Mouse (Mus musculus) liver, embryonic 16.5 days (tissue): Measurements from ENCODE around the gene Dnajc11. TPM values are rescaled to one million over a fixed set of nuclear protein-coding genes. Genes with fewer than 3 reads are reported as not detected.
A peak's percentile ranks its signal among the peaks of the same experiment; 100 is the strongest.

ENCODE experiments used
- ATAC-seq: fragments of 200-750 bp; cut with Nextera tagmentation; 2 replicates; pipeline ENCODE4 v1.8.0; 2017; ENCODE audit warnings: low read depth, mild to moderate bottlenecking, moderate number of reproducible peaks, moderate library complexity
- H3K27ac ChIP-seq: fragments of 300-500 bp; sonication (generic); 2 replicates; pipeline ENCODE4 v1.5.1; 2014; ENCODE audit warnings: mild to moderate bottlenecking, low read length
- H3K27me3 ChIP-seq: fragments of 300-500 bp; sonication (generic); 2 replicates; pipeline ENCODE4 v1.6.1; 2014; ENCODE audit warnings: low read depth, low read length, mixed read lengths; ENCODE audit not compliant: control insufficient read depth, insufficient read depth
- H3K36me3 ChIP-seq: fragments of 300-500 bp; sonication (generic); 2 replicates; pipeline ENCODE4 v1.6.1; 2014; ENCODE audit warnings: mild to moderate bottlenecking; ENCODE audit not compliant: control insufficient read depth, insufficient read depth
- H3K4me1 ChIP-seq: fragments of 300-500 bp; sonication (generic); 2 replicates; pipeline ENCODE4 v1.6.1; 2014; ENCODE audit warnings: low read depth, low read length, mixed read lengths; ENCODE audit not compliant: control insufficient read depth
- H3K4me2 ChIP-seq: fragments of 300-500 bp; sonication (generic); 2 replicates; pipeline ENCODE4 v1.6.1; 2014; ENCODE audit warnings: low read depth, low read length, mixed read lengths
- H3K4me3 ChIP-seq: fragments of 300-500 bp; sonication (generic); 2 replicates; pipeline ENCODE4 v1.5.1; 2014; ENCODE audit warnings: low read depth, mild to moderate bottlenecking, low read length
- H3K9ac ChIP-seq: fragments of 300-500 bp; sonication (generic); 2 replicates; pipeline ENCODE4 v1.6.1; 2014; ENCODE audit warnings: low read depth, low read length
- H3K9me3 ChIP-seq: fragments of 300-500 bp; sonication (generic); replicated peaks from 2 replicates; pipeline ENCODE4 v1.6.1; 2016; ENCODE audit warnings: low read length; ENCODE audit not compliant: control insufficient read depth
- WGBS: fragments of 180-500 bp; shearing (Covaris S2); extraction: QIAGEN DNeasy Blood & Tissue Kit; methylation state at CpG from one replicate; pipeline ENCODE4 v1.1.7; 2014; ENCODE audit not compliant: insufficient replicate concordance; 5-methylcytosine and 5-hydroxymethylcytosine counted together
- polyA plus RNA-seq: library from polyadenylated mRNA; unstranded; fragments of >200 nt; fragmentation: Nextera tagmentation; extraction: Ambion mirVana; gene quantifications from 2 replicates; pipeline ENCODE4 v1.2.1, GENCODE M21; 2015

Dnajc11 gene
- polyA plus RNA-seq, 1 experiment from 2014 or later: 44.0 TPM

DNA sequence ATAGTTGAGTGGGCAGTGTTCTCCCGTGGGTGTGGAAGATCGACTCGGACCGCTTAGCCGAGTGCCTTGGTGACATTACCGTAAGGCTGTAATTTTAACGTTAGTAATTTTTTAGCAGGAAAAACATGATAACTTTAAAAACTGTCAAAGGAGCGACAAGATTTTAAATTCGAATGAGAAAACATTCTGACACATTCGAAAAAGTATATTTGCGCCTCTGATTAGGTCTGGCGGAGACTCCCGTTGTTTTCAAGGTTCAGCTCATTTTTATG, 63.4 kb downstream of the Dnajc11 start:
- peaks cover 5% of the 10 kb centered on the region for H3K36me3 ChIP-seq
- H3K4me2 ChIP-seq: peak overlapping the region; percentile 63
- peaks cover 32% of the 10 kb centered on the region for H3K4me1 ChIP-seq
- H3K4me3 ChIP-seq: peak overlapping the region; percentile 92
- peaks cover 33% of the 10 kb centered on the region for H3K27me3 ChIP-seq
- ATAC-seq: no peak
- 2% methylated on average over 13 of the region's 13 CpGs for WGBS
- H3K9ac ChIP-seq: peak overlapping the region; percentile 95
- peak overlapping the region; percentile 97 for H3K27ac ChIP-seq
- no peaks in the 10 kb centered on the region for H3K9me3 ChIP-seq

DNA sequence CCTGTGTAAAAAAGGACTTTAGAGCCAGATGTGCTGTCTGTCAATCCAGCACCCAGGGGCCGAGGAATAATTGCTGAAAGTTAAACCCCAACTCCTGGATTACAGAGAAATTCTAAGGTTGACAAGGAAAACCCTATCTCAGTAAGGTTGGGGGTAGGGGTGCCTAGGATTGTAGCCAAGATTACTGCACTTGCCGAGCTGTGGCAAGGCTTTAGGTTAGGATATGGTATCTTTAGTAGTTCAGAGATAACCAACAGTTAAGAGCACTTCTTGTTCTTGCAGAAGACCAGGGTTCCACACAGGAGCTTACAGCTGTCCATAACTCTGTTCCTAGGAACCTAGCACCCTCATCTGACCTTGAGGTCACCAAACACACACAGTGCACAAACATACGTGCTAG, 64.2 kb downstream of the Dnajc11 start:
- 40% methylated on average over 3 of the region's 3 CpGs for WGBS
- no peaks in the 10 kb centered on the region for H3K9me3 ChIP-seq

DNA sequence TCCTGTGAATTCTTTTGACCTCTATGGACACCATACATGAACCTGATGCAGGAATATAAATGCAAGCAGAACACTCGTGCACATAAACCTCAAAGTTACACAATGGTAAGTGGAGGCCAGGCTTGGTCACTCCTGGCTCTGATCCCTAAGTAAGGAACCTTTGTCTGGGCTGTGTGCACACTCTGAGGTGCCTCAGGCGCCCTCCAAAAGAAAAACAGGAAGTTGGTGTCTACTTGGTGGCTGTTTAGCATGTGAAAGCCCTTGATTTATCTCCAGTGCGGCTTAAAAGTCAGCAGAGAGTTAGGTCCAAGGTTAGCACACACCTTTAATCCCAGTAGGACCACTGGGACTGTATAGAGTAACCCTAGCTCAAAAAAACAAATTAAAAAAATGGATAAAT, 66.0 kb downstream of the Dnajc11 start:
- no peak overlapping the region for H3K4me2 ChIP-seq
- no peaks in the 10 kb centered on the region for H3K36me3 ChIP-seq
- no peaks in the 10 kb centered on the region for H3K9me3 ChIP-seq
- no peak overlapping the region for H3K9ac ChIP-seq
- H3K27ac ChIP-seq: no peak overlapping the region
- no peak overlapping the region for H3K4me3 ChIP-seq
- WGBS: 18% methylated on average over 3 of the region's 3 CpGs
- H3K4me1 ChIP-seq: peaks cover 24% of the 10 kb centered on the region
- no peak for ATAC-seq
- peaks cover 9% of the 10 kb centered on the region for H3K27me3 ChIP-seq

More for the DNA sequence above, 64.2 kb downstream of the Dnajc11 start:
- no peaks in the 10 kb centered on the region for H3K36me3 ChIP-seq
- H3K9ac ChIP-seq: peak overlapping the region; percentile 95; the same call in 1 of the 2 replicates
- H3K4me2 ChIP-seq: peak overlapping the region; percentile 63
- H3K4me1 ChIP-seq: peaks cover 32% of the 10 kb centered on the region
- peaks cover 26% of the 10 kb centered on the region for H3K27me3 ChIP-seq
- H3K27ac ChIP-seq: no peak overlapping the region
- peak overlapping the region; percentile 92 for H3K4me3 ChIP-seq
- no peak for ATAC-seq

DNA sequence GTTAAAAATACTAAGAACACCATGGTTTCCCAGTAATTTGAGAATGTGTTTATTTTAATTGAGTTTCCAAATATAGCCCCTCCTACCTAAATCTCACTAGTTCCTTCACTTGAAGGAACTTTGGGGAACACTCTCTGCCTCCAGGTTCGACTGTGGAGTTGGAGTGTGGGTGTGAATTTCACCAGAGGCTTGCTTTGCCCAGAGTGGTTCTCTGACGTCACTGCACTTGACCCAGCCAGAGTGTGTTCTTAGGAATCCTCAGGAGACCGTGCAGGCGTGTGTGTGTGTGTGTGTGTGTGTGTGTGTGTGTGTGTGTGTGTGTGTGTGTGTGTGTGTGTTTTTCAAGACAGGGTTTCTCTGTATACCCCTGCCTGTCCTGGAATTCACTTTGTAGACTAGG, 67.4 kb downstream of the Dnajc11 start:
- ATAC-seq: no peak
- no peaks in the 10 kb centered on the region for H3K9me3 ChIP-seq
- WGBS: 42% methylated on average over 4 of the region's 4 CpGs
- H3K9ac ChIP-seq: no peak overlapping the region
- H3K27ac ChIP-seq: no peak overlapping the region
- no peak overlapping the region for H3K4me3 ChIP-seq
- no peaks in the 10 kb centered on the region for H3K36me3 ChIP-seq
- H3K27me3 ChIP-seq: no peaks in the 10 kb centered on the region
- H3K4me1 ChIP-seq: peaks cover 14% of the 10 kb centered on the region
- no peak overlapping the region for H3K4me2 ChIP-seq

DNA sequence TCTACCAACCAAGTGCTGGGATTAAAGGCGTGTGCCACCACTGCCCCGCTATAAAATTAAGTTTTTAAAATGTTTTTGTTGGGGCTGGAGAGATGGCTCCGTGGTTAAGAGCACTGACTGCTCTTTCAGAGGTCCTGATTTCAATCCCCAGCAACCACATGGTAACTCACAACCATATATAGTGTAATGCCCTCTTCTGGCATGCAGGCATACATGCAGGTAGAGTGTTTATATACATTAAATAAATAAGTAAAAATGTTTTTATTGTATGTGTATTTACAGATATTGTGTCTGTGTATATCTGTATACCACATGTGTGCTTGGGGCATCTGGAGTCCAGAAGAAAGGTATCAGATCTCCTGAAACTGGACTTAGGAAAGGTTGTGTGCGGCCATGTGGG, 67.8 kb downstream of the Dnajc11 start:
- H3K4me1 ChIP-seq: peaks cover 14% of the 10 kb centered on the region
- H3K4me3 ChIP-seq: no peak overlapping the region
- no peak overlapping the region for H3K4me2 ChIP-seq
- H3K36me3 ChIP-seq: no peaks in the 10 kb centered on the region
- no peak overlapping the region for H3K9ac ChIP-seq
- 59% methylated on average over 4 of the region's 4 CpGs for WGBS
- H3K27ac ChIP-seq: no peak overlapping the region
- H3K9me3 ChIP-seq: no peaks in the 10 kb centered on the region
- H3K27me3 ChIP-seq: no peaks in the 10 kb centered on the region; the same call in 1 of the 2 replicates
- no peak for ATAC-seq

DNA sequence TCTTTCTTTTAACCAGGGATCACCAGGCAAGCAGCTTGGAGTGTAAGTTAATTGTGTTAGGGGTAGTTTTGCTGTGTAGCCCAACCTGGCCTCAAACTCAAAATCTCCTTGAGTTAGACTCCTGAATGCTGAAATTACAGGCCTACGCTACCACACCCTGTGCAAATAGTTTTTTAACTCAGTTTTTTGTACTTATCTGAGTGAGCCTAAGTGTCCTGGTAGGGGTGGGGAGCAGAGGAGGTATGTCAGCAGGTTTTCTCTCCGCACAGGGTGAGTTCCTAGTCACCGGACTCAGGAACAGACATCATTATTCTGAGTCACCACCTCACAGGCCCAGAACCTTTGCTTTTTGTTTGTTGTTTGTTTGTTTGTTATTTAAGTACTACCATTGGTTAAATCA, 68.6 kb downstream of the Dnajc11 start:
- Histone ChIP-seq H3K9ac (no peak overlapping the region), H3K27me3 (peaks cover 7% of the 10 kb centered on the region), H3K27ac (no peak overlapping the region), H3K4me2 (no peak overlapping the region), H3K36me3 (no peaks in the 10 kb centered on the region), H3K4me1 (peaks cover 13% of the 10 kb centered on the region), H3K9me3 (no peaks in the 10 kb centered on the region), H3K4me3 (no peak overlapping the region)
- 69% methylated on average over 3 of the region's 3 CpGs for WGBS
- ATAC-seq: no peak

DNA sequence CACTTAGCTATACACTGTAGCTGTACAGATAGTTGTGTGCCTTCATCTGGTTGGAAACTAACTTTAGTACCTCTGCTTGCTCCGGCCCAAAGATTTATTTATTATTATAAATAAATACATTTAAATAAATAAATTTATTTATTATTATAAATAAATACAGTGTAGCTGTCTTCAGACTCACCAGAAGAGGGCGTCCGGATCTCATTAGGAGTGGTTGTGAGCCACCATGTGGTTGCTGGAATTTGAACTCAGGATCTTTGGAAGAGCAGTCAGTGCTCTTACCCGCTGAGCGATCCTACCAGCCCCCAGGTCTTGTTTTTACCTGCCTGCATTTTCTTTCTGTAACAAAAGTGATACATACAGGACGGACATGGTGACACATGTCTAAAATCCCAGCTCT, 72.6 kb downstream of the Dnajc11 start:
- peaks cover 29% of the 10 kb centered on the region for H3K4me1 ChIP-seq
- no peak for ATAC-seq
- H3K4me2 ChIP-seq: no peak overlapping the region
- no peaks in the 10 kb centered on the region for H3K36me3 ChIP-seq
- peaks cover 22% of the 10 kb centered on the region for H3K27me3 ChIP-seq
- H3K4me3 ChIP-seq: no peak overlapping the region
- no peak overlapping the region for H3K9ac ChIP-seq
- no peak overlapping the region for H3K27ac ChIP-seq
- no peaks in the 10 kb centered on the region for H3K9me3 ChIP-seq
- 62% methylated on average over 6 of the region's 6 CpGs for WGBS

DNA sequence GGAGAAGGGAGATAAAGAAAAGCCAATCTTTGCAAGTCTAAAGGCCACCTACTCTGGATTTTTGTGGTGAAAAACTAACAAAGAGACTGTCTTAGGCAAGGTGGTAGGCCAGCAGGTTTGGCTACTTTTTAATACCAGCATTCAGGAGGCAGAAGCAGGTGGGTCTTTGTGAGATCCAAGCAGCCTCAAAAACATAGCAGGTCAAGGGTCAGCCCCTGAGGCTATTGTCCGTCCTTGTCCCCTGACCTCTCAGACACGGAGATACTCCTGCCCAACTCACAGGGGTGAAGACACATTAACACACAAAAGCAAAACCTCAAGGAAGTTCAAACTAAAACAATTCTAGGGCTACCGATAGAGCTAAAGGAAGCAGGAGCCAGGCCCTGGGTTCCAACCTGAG, 73.3 kb downstream of the Dnajc11 start:
- no peaks in the 10 kb centered on the region for H3K9me3 ChIP-seq
- H3K4me2 ChIP-seq: no peak overlapping the region
- no peak for ATAC-seq
- peaks cover 22% of the 10 kb centered on the region for H3K27me3 ChIP-seq
- no peaks in the 10 kb centered on the region; the same call in 1 of the 2 replicates for H3K36me3 ChIP-seq
- H3K4me1 ChIP-seq: peaks cover 36% of the 10 kb centered on the region
- no peak overlapping the region for H3K27ac ChIP-seq
- H3K4me3 ChIP-seq: no peak overlapping the region
- 50% methylated on average over 3 of the region's 3 CpGs for WGBS
- no peak overlapping the region for H3K9ac ChIP-seq

DNA sequence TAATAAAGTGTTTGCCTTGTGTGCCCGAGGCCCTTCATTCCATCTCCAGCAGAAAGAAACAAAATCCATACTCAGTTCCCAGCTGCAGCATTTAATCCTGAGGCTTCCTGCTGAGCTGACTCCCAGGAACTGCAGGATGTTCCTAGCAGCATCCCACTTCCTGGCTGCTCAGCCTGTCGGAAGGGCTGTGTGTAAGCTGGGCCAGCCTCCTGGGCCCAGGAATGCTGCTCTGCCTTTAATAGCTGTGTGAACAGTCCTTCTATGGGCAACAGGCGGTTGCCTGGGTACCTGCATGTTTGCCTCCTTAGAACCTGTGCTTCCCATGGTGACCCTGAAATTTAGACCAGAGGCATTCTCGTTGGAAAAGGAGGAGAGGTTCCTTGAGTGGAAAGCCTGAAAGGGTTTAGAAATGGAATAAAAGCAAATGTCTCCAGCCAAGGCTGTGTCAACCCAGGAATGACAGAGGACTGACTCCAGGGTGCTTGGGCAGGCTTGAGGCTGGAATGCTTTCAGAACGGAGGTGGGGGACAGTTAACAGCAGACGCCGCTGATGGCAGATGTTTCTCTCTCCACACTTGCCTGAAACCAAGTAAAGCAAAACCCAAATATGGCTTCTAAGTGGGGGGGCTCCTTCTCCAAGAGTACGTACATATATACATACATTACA, 74.1 kb downstream of the Dnajc11 start:
- WGBS: 32% methylated on average over 8 of the region's 8 CpGs

More for the DNA sequence above, 74.1 kb downstream of the Dnajc11 start:
- ATAC-seq: no peak
- Histone ChIP-seq H3K4me3 (peak overlapping the region; percentile 87), H3K9ac (no peak overlapping the region; the same call in 1 of the 2 replicates), H3K4me1 (peaks cover 39% of the 10 kb centered on the region), H3K27ac (no peak overlapping the region), H3K27me3 (peaks cover 22% of the 10 kb centered on the region), H3K9me3 (no peaks in the 10 kb centered on the region), H3K4me2 (peak overlapping the region; percentile 100), H3K36me3 (peaks cover 3% of the 10 kb centered on the region)
